Mouse (Mus musculus) liver, postnatal 0 days (tissue): ENCODE data around the gene Mpg. TPM values are rescaled to one million over a fixed set of nuclear protein-coding genes. Genes with fewer than 3 reads are reported as not detected.

ENCODE experiments used
- ATAC-seq: fragments of 200-750 bp; cut with Nextera tagmentation; 2 replicates; pipeline ENCODE4 v1.8.0; 2017; ENCODE audit warnings: mild to moderate bottlenecking, moderate library complexity
- DNase-seq: peaks from one replicate; pipeline ENCODE4 v3.0.0-alpha.2; 2016
- H3K27ac ChIP-seq: fragments of 300-500 bp; sonication (generic); 2 replicates; pipeline ENCODE4 v1.5.1; 2014; ENCODE audit warnings: antibody characterized with exemption, moderate library complexity, mild to moderate bottlenecking, low read depth
- H3K27me3 ChIP-seq: fragments of 300-500 bp; sonication (generic); 2 replicates; pipeline ENCODE4 v1.6.1; 2014; ENCODE audit warnings: low read length, control low read depth, mixed read lengths; ENCODE audit not compliant: insufficient read depth
- H3K36me3 ChIP-seq: fragments of 300-500 bp; sonication (generic); replicated peaks from 2 replicates; pipeline ENCODE4 v1.6.1; 2014; ENCODE audit warnings: mild to moderate bottlenecking, control low read depth, low read length, moderate library complexity, mixed read lengths; ENCODE audit not compliant: insufficient read depth
- H3K4me1 ChIP-seq: fragments of 300-500 bp; sonication (generic); 2 replicates; pipeline ENCODE4 v1.6.1; 2014; ENCODE audit warnings: antibody characterized with exemption, mild to moderate bottlenecking, control low read depth; ENCODE audit not compliant: insufficient read depth
- H3K4me2 ChIP-seq: fragments of 300-500 bp; sonication (generic); 2 replicates; pipeline ENCODE4 v1.6.1; 2014; ENCODE audit warnings: low read depth, mild to moderate bottlenecking, low read length, moderate library complexity, mixed read lengths
- H3K4me3 ChIP-seq: fragments of 300-500 bp; sonication (generic); 2 replicates; pipeline ENCODE4 v1.5.1; 2014; ENCODE audit warnings: low read depth, low read length
- H3K9ac ChIP-seq: fragments of 300-500 bp; sonication (generic); replicated peaks from 2 replicates; pipeline ENCODE4 v1.6.1; 2014; ENCODE audit warnings: mild to moderate bottlenecking, moderate library complexity
- H3K9me3 ChIP-seq: fragments of 300-500 bp; sonication (generic); 2 replicates; pipeline ENCODE4 v1.6.1; 2016; ENCODE audit warnings: mild to moderate bottlenecking, control low read depth, low read length, mixed read lengths
- CTCF ChIP-seq: sonication (generic); IDR thresholded peaks from 2 replicates; pipeline ENCODE4 v1.5.1; 2016; ENCODE audit warnings: antibody characterized with exemption, low read depth
- EP300 ChIP-seq: IDR thresholded peaks from 2 replicates; pipeline ENCODE4 v1.6.1; 2016; ENCODE audit warnings: antibody characterized with exemption, low read depth, mild to moderate bottlenecking
- WGBS: fragments of 180-500 bp; shearing (Covaris S2); extraction: QIAGEN DNeasy Blood & Tissue Kit; methylation state at CpG from one replicate; pipeline ENCODE4 v1.1.7; 2014; ENCODE audit not compliant: insufficient replicate concordance; 5-methylcytosine and 5-hydroxymethylcytosine counted together
- polyA plus RNA-seq: library from polyadenylated mRNA; unstranded; fragments of >200 nt; fragmentation: Nextera tagmentation; extraction: Ambion mirVana; gene quantifications from 2 replicates; pipeline ENCODE4 v1.2.1, GENCODE M21; 2015

Mpg gene
- polyA plus RNA-seq = 13.5 and 14.2 TPM in 2 replicates

DNA sequence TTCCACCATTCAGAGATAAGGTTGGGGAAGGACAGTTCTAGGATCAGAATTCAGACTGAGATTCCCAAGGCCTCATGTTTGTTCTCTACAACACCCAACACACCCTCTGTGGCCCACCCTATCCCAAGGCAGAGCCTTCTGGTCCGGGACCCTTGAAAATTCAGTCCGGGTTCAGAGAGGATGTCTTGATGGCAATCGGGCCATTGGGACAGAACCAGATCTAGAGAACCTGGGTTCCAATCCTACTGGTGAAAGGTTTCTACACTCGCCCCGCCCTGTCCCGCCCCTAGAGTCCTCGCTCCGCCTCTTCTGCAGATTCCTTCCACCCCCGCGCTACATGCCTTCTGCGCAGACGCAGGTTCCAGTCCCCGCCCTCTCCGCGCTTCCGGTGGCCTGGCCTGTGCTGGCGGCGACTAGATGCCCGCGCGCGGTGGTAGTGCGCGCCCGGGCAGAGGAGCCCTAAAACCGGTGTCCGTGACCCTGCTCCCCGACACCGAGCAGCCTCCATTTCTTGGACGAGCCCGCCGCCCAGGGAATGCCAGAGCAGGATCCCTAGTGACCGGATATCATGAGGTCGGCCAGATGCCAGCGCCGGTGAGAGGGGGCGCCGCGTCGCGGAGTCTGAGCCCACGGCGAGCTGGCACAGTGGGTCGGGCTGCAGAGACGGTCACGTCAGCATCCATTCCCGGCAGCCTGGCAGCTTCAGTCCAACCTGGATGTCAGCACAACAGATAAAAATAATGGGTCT lies at the start of gene Mpg:
Gene Mpg, plus strand, starts transcription at position 382 of the 748 bp plus-strand sequence.
- DNase-seq = peak; percentile 96
- Histone ChIP-seq H3K4me3 (peak within 1 kb of the TSS; percentile 81), H3K9ac (peak within 1 kb of the TSS; percentile 89), H3K9me3 (no peaks in the 10 kb centered on the region), H3K4me1 (peaks cover 33% of the 10 kb centered on the region), H3K4me2 (peak within 1 kb of the TSS; percentile 83), H3K36me3 (peaks cover 24% of the 10 kb centered on the region), H3K27ac (peak within 1 kb of the TSS; percentile 77), H3K27me3 (peaks cover 32% of the 10 kb centered on the region)
- WGBS = 2% methylated on average over 47 of the region's 47 CpGs
- ATAC-seq = peak; percentile 90
- TF ChIP-seq EP300 = no peak
- no peak for TF ChIP-seq CTCF

DNA sequence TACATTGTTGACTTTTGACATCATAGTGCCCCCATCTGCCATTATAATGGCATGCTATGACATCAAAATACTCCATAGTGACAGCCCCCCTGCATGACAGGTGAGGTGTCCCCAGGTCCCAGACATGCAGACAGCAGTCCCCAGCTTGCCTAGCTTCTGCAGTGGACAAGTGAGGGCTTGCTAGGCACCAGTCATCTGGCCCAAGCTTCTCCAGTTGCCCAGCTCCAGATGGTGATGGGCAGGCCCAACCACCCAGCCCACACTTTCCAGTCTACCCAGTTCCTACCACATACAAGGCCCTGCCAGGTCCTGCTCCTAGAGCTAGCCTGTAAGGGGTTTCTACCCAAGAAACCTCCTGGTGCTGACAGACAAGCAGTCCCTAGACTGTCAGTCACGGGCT lies 47.8 kb upstream of the Mpg start:
- no peak overlapping the region for H3K9ac ChIP-seq
- no peaks in the 10 kb centered on the region for H3K9me3 ChIP-seq
- 59% methylated on average over 1 of the region's 1 CpGs for WGBS
- H3K4me1 ChIP-seq = no peaks in the 10 kb centered on the region
- no peak for TF ChIP-seq CTCF
- TF ChIP-seq EP300 = no peak
- ATAC-seq = no peak
- no peak overlapping the region for H3K4me2 ChIP-seq
- H3K4me3 ChIP-seq = no peak overlapping the region
- H3K36me3 ChIP-seq = no peaks in the 10 kb centered on the region
- H3K27me3 ChIP-seq = no peaks in the 10 kb centered on the region
- H3K27ac ChIP-seq = no peak overlapping the region
- DNase-seq = no peak

DNA sequence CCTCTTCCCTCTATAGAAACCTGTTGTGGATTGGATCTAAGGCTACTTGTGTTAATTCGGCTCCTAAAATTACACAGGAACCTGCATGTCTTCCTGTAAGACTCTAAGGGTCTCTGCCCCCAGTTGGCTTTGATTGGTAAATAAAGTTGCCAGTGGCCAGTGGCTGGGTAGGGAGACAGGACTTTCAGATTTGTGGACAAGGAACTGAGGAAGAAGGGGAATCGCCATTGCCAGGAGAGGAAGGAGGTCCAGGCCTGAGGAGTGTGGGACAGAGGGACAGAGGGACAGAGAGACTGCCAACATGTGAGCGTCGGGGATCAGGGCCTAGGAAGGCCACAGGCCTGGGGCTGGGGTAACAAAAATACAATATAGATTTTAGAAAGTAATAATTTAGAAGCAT lies 45.1 kb upstream of the Mpg start:
- H3K4me2 ChIP-seq = no peak overlapping the region
- no peaks in the 10 kb centered on the region for H3K36me3 ChIP-seq
- H3K27ac ChIP-seq = no peak overlapping the region
- H3K4me1 ChIP-seq = no peaks in the 10 kb centered on the region
- TF ChIP-seq EP300 = no peak
- no peaks in the 10 kb centered on the region for H3K27me3 ChIP-seq
- H3K9ac ChIP-seq = no peak overlapping the region
- no peaks in the 10 kb centered on the region for H3K9me3 ChIP-seq
- no peak overlapping the region for H3K4me3 ChIP-seq
- DNase-seq (no peak), ATAC-seq (no peak)
- 77% methylated on average over 4 of the region's 4 CpGs for WGBS

DNA sequence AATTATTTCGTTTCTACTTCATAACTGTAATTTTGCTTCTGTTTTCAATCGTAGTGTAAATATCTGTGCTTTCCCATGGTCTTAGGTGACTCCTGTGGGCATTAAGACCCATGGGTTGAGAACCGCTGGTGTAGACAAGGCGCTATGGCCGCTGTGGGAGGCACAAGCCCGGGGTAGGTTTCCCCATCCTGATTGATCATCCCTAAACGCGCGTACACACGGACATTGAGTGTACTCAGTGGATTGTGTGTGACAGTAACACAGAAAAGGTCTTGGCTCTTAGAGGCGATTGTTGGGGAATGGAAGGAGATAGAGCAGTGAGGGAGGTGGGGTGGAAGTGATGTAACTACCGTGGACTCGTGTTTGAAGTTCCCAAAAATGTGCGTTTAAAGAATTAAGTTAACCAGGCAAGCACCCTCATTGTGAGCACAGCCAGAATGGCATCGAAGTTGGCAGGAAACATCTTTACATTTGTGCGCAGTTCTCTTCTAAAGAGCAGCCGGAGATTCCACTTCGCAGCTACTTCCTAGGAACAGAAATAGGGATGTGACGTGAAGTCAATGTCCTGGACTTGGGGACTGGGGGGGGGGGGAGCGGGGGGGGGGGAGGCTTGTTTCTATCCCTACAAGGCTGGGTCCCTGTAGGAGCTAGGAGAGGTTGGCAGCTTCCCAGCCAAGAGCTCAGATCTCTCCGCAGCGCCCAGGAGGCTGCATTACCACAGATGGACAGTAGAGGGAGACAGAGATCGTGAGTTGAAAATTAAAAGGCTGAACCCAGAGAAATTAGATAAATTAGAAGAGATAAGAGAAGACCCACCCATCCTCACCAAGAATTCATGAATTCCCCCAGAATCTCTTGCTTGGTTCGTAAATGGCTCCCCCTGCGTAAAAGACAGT lies 44.1 kb upstream of the Mpg start:
- Histone ChIP-seq H3K4me1 (no peaks in the 10 kb centered on the region), H3K9me3 (no peaks in the 10 kb centered on the region), H3K36me3 (no peaks in the 10 kb centered on the region), H3K4me3 (no peak overlapping the region), H3K4me2 (no peak overlapping the region), H3K27me3 (no peaks in the 10 kb centered on the region), H3K9ac (no peak overlapping the region), H3K27ac (no peak overlapping the region)
- 43% methylated on average over 24 of the region's 25 CpGs for WGBS
- peak; percentile 94 for TF ChIP-seq CTCF
- TF ChIP-seq EP300 = no peak
- DNase-seq (peak; percentile 81), ATAC-seq (no peak)

DNA sequence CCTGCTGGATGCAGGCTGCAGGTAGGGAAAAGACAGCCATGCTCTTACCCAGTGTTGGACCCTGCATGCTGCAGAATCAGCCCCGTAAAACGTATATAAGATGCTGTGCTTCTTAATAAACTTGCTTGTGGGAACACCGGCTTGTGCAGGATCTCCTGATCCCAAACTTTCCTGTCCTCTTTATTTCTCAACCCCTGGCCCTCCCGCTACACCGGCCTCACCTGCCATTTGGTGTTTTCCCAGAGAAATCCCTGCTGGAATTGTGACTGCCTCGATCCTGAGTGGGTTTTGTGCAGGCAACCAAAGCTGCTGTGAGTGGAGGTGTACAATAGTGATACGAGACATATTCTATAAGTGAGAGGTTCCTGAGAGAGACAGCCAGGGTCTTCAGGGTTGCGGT lies 41.8 kb upstream of the Mpg start:
- DNase-seq (no peak), ATAC-seq (no peak)
- Histone ChIP-seq H3K27me3 (no peaks in the 10 kb centered on the region), H3K4me1 (no peaks in the 10 kb centered on the region), H3K9me3 (no peaks in the 10 kb centered on the region), H3K27ac (no peak overlapping the region), H3K36me3 (no peaks in the 10 kb centered on the region), H3K4me3 (no peak overlapping the region), H3K4me2 (no peak overlapping the region), H3K9ac (no peak overlapping the region)
- TF ChIP-seq EP300 (no peak), CTCF (no peak)
- 81% methylated on average over 8 of the region's 8 CpGs for WGBS

DNA sequence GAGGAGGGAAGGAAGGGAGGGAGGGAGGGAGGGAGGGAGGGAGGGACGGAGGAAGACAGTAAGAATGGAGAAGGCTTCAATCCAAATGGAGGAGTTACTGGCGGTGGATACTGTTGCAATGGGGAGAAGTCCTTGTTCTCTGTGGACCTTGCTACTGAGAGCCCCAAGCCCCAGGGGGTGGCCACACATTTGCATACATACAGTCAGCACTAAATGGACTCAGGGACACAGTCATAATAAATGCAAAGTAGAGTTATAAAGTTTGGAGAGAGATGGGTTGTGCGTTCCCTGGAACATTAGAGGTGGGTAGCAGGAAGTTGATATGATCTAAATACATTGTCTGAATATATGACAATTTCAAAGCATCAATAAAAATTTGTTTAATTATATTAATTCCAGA lies 40.3 kb upstream of the Mpg start:
- Histone ChIP-seq H3K36me3 (no peaks in the 10 kb centered on the region), H3K27ac (no peak overlapping the region)

More for the DNA sequence above, 40.3 kb upstream of the Mpg start:
- Histone ChIP-seq H3K9ac (no peak overlapping the region), H3K4me1 (no peaks in the 10 kb centered on the region), H3K4me2 (no peak overlapping the region), H3K27me3 (no peaks in the 10 kb centered on the region), H3K4me3 (no peak overlapping the region), H3K9me3 (no peaks in the 10 kb centered on the region)
- no peak for TF ChIP-seq EP300
- TF ChIP-seq CTCF = no peak
- DNase-seq = no peak
- WGBS = 71% methylated on average over 3 of the region's 3 CpGs
- ATAC-seq = no peak
